Mouse (Mus musculus): ENCODE measurements at regions not wholly inside any gene's neighbourhood (a gene's known extent, or its start where the extent isn't known, plus 50 kb on each side); places are given as distances from the start of the nearest gene placed in this dataset.

GRCm38 (mm10) chr15:19094061-19094810 is 275.5 kb downstream of the Cdh10 start:
- DNase-seq (ENCODE audit: extremely low spot score in 1 of 2, low spot score in 1 of 2): peak; percentile 70 to 79

GRCm38 (mm10) chr15:19114951-19115350 is 296.2 kb downstream of the Cdh10 start:
- no peak for DNase-seq (ENCODE audit: extremely low spot score in 1 of 2, low spot score in 1 of 2)

- DNase-seq (ENCODE audit: extremely low spot score in 1 of 2, low spot score in 1 of 2): no peak
Measured at GRCm38 (mm10) chr15:19118995-19119394, 300.2 kb downstream of the Cdh10 start.

- peak in 1 of 2 experiments; percentile 39 for DNase-seq (ENCODE audit: extremely low spot score in 1 of 2, low spot score in 1 of 2)
Measured at GRCm38 (mm10) chr15:19127454-19127853, 308.7 kb downstream of the Cdh10 start.

- peak in 1 of 2 experiments; percentile 31 for DNase-seq (ENCODE audit: extremely low spot score in 1 of 2, low spot score in 1 of 2)
Measured at GRCm38 (mm10) chr15:19129316-19129715, 310.6 kb downstream of the Cdh10 start.

- DNase-seq (ENCODE audit: extremely low spot score in 1 of 2, low spot score in 1 of 2): no peak
Measured at GRCm38 (mm10) chr15:19153682-19154081, 334.9 kb downstream of the Cdh10 start.

- DNase-seq (ENCODE audit: extremely low spot score in 1 of 2, low spot score in 1 of 2): peak; percentile 25 to 65
Measured at GRCm38 (mm10) chr15:19162119-19162888, 343.6 kb downstream of the Cdh10 start.

GRCm38 (mm10) chr15:19175470-19175869 is 356.7 kb downstream of the Cdh10 start:
- DNase-seq (ENCODE audit: extremely low spot score in 1 of 2, low spot score in 1 of 2): no peak
